Mouse (Mus musculus): ENCODE data around the gene Wnt3.

Wnt3 gene

DNA sequence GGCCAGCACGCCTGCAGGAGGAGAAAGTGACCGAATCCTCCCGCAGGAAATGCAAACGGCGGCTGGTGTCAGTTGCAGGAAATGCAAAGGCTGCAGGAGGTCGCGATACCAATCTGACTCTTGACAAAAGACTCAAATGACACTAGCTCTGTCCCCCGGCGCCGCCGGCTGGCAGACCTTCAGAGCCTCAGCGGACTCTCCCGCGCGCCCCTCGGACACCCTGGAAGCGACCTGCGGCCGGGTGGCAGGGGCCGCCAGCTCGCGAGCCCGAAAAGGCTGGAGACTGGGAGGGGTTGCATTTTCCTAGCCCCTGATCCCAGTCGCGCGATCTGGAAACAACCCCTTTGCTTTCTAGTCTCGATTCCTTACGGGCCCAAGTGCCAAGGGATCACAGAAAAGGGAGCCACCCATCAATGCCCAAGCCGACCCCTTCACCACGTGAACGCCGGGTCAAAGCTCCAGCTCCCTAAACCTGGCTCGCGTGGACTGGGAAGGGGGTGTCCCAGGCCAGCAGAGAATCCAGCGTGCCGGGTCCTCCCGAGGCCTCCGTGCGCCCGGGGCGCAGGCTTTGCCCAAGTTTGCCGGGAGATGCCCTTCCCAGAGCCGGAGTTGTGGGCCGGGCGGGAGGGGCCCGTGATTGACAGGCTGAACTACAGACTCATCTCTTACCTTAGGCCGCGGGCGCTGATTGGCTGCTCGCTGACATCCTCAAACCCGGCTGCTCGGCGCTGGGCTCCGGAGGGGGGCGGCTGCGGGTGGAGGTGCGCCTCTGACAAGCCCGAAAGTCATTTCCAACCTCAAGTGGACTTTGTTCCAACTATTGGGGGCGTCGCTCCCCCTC is at the start of gene Wnt3:
Wnt3 (plus strand) TSS at position 764 of the 841 bp plus-strand sequence.
- peak; percentile 81 for DNase-seq (ENCODE audit: low read depth, low spot score)

DNA sequence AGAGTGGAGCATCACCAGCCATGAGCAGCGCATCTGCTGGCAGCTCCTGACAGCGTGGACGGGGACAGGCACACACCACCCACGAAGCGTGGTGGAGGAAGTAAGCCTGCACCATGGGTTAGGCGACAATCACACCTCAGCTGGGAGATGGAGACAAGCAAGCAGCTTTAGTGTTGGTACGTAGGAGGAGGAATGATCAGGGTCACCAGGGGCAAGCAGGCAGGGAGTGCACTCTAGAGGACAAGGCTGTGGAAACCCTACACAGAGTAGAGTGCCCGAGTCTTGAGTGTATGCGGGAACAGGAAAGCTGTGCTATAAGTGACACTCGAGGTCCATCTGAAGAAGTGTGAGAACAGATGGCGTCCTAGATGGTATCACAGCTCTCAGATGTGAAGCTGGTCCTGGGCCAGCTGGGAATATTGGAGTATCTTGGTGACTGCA is 49.6 kb upstream of the Wnt3 start:
- no peak for DNase-seq (ENCODE audit: low read depth, low spot score)

GRCm38 (mm10) chr11:103729282-103729985 is 44.5 kb upstream of the Wnt3 start:
- no peak for DNase-seq (ENCODE audit: low read depth, low spot score)

DNA sequence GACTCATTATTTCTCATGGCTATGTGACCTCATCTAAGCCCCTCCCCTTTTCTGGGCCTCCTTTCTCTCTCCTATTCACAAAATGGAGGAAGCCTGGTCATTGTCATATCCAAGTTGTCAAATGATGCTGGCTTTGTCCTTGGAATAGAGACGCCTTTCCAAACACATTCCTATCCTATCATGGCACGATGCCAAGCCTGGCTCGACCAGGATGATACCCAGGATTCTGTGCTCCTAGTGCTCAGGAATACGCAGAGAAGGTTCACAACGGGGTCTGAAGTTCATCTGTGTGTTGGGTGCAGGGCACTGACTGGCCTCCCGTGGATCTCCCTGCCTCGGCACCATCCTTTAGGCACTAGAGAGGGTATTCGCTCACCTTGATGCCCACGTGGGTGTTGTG is 42.4 kb upstream of the Wnt3 start:
- no peak for DNase-seq (ENCODE audit: low read depth, low spot score)

DNA sequence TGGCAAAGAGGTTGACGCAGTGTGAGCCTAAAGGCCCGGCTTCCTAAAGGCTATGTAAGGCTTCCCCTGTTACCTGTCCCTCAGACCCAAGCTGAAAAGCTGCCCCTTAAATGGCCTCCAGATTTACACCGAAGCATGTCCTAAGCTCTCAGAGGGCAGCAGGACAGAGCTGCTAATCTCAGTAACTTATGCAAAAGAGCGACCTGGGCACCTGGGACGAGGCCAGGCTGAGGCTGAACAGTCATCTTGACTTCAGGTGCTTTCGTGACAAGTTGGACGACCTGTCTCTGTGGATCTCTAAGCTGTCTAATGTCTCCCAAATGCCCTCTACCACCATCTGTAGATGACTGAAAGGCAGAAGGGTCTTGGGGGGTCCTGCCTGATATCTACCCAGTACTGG is 41.6 kb upstream of the Wnt3 start:
- DNase-seq (ENCODE audit: low read depth, low spot score) = no peak

DNA sequence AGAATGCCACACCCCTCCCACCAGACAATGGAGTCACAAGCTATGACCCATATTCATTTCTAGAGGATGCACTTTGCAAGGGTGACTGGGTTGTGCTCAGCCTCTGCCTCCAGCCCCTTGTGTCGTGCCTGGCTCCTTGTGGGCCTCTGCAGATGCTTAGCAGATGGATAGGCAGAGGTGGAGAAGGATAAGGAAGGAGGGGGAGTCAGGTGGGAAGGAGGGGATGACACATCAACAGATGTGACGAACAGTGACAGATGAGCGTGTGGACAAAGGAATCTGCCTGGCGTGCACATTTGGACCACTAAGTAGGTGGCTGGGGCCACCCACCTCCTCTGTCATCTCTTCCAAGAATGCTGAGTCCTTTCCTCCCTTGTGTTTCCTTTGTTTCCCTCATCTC is 40.9 kb upstream of the Wnt3 start:
- DNase-seq (ENCODE audit: low read depth, low spot score) = no peak

DNA sequence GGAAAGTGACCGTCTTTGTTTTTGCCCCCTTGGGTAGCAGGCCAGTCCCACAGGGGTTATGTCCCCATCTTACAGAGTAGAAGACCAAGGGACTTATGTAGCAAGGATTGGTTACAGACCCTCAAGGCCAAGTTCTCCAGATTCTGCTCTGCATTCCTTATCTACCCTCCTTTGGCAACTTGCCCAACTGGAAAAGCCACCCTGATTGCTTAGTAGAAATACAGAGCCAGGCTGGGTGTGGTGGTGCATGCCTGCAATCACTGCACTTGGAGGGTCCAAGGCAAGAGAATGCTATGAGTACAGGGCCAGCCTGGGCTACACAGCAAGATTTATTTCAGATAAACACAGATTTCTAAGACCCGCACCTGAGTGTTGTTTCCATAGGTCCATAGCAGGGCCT is 40.0 kb upstream of the Wnt3 start:
- DNase-seq (ENCODE audit: low read depth, low spot score) = no peak

GRCm38 (mm10) chr11:103734411-103735045 is 39.4 kb upstream of the Wnt3 start:
- no peak for DNase-seq (ENCODE audit: low read depth, low spot score)

- DNase-seq (ENCODE audit: low read depth, low spot score) = no peak
These were observed 38.7 kb upstream of the Wnt3 start for GRCm38 (mm10) chr11:103735046-103735781.

- peak; percentile 84 for DNase-seq (ENCODE audit: low read depth, low spot score)
These were observed 24.5 kb upstream of the Wnt3 start, which contains the start of gene Wnt9b for GRCm38 (mm10) chr11:103749306-103750089. TSS of gene Wnt9b (minus strand) at chr11:103749821.

- DNase-seq (ENCODE audit: low read depth, low spot score) = no peak
These were observed 23.3 kb upstream of the Wnt3 start for GRCm38 (mm10) chr11:103750612-103751011.

GRCm38 (mm10) chr11:103758054-103758453 is 15.9 kb upstream of the Wnt3 start:
- peak; percentile 84 for DNase-seq (ENCODE audit: low read depth, low spot score)

DNA sequence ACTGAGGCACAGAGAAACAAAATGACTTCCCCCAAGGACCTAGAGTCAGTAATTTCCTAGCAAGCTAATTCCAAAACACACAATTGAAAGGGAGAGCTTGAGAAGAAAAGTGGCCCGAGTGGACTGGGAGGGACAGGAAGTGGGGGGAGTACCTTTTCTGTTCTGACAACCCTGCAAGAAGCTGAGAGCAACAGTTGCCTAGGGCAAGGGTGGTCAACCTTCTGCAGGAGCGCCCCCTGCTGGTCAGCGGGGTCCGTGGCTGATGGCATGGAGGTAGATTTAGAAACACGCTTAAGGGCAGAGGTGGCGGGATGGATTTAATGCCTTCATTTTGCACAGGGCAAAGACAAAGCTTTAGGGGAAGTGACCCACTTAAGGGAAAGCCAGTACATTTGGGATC is 15.2 kb upstream of the Wnt3 start:
- DNase-seq (ENCODE audit: low read depth, low spot score) = peak; percentile 93

DNA sequence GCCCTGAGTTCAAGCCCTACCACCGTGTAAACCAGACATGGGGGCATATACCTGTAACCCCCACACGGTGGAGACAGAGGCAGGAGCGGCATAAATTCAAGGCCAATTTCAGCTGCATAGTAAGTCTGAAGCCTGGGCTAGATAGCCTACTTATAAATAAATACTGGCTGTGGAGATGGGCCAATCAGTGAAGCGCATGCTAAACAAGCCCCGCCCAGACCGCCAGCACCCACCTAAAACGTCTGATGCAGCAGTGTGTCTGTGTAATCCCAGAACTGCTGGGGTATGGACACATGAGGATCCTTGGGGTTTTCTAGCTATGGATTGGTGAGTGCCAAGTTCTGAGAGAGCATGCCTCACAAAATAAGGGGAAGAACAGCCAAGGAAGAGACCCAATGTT is 13.8 kb upstream of the Wnt3 start:
- peak; percentile 54 for DNase-seq (ENCODE audit: low read depth, low spot score)

DNA sequence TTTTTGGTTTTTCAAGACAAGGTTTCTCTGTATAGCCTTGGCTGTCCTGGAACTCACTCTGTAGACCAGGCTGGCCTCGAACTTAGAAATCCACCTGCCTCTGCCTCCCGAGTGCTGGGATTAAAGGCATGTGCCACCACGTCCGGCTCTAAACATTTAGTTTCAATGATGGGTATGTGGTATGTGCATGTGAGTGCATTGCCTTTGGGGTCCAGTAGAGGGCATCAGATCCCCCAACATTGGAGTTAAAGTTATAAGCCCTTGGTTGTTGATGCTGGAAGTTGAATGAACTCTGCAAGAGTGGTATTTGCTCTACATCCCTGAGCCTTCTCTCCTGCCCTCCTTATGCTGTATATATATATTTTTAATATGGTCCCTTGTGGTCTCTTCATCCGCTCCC is 13.1 kb upstream of the Wnt3 start:
- peak; percentile 65 for DNase-seq (ENCODE audit: low read depth, low spot score)

GRCm38 (mm10) chr11:103763410-103764163 is 10.4 kb upstream of the Wnt3 start:
- peak; percentile 87 for DNase-seq (ENCODE audit: low read depth, low spot score)

GRCm38 (mm10) chr11:103764601-103765000 is 9.3 kb upstream of the Wnt3 start:
- no peak for DNase-seq (ENCODE audit: low read depth, low spot score)

DNA sequence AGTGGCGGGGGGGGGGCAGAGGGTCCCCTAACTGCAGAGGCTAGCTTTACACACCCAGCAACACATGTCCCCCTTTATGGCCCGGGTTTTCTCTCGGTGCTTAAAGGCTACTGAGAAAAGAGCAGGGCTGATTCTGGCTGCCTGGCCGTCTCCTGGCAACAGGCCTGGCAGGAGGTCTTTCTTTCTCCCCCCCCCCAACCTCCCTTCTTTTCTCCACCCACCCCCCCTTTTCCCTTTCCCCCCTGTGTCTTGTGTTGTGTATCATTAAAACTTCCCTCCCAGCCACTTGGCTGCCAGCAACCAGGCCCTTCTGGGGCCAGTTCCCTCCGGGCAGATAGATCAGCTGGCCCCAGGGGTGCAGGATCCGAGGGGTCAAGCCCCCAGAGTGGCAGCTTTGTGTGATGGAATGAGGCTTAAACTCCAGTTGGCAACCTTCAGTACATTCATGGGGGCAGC is 8.4 kb upstream of the Wnt3 start:
- no peak for DNase-seq (ENCODE audit: low read depth, low spot score)

DNA sequence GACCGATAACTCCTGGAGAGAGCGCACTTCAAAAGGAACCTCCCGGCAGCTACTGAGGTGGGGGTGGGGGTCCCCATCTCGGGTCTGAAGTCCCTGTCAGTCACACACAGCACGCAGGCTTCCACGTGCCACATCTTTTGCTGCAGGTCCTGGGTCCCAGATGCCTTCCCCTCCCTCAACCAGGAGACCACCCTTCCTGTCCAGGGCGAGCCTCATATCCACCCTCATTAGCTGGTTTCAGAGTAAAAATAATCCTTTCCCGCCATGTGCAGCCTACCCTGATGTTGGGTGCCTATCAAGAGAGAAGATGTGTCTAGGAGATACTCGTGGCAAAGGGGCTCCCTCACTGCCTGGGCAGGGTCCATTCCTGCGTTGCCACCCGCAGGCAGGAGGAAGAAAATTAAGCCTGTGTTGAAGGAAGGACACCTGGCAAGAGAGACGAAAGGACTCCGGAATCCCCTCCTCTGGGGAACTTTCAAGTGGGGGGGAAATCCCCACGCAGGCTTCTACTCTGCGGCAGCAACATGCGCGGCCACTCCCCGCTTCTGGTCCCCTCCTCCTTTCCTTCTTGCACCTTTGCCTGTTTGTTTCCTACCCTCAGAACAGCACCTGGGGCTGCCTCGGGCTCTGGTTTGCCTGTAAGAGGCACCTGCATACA is 2.7 kb upstream of the Wnt3 start:
- peak; percentile 40 for DNase-seq (ENCODE audit: low read depth, low spot score)
